Mouse (Mus musculus): ENCODE measurements around the gene Arhgef28. TPM values are rescaled to one million over a fixed set of nuclear protein-coding genes. Genes with fewer than 3 reads are reported as not detected.
"Not testable (repeated sequence)": the region's sequence is repeated elsewhere in the genome, so short reads cannot be mapped to it uniquely, and the experiment has no call there.

Gene Arhgef28
- polyA plus RNA-seq, 1 experiment from 2014 or later: 10.7 TPM

DNA sequence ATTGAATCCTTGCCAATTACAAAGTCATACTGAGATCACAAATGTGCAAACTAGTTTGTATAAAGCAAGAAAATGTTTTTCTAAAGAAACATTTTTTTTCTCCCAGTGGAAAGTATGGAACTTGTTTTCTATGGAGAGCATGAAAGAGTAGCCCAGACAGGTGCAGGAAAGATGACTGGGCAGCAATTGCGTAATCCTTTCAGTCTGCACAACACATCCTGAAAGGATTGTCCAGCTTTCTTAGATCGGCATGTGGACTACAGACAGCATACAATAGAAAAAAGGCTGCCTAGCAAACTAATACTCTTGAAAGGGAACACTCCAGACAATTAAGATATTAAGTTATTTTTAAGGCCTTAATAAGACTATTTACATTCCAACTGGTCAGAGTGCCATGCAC, 95.2 kb downstream of the Arhgef28 start:
- 69% methylated on average over 2 of the region's 2 CpGs for WGBS
- Histone ChIP-seq H3K27me3 (no peaks in the 10 kb centered on the region), H3K9me3 (replicated peaks) (no peaks in the 10 kb centered on the region), H3K9ac (no peak overlapping the region), H3K4me1 (replicated peaks) (no peaks in the 10 kb centered on the region; the same call in 1 of the 2 replicates), H3K4me3 (no peak overlapping the region), H3K27ac (no peak overlapping the region), H3K36me3 (no peaks in the 10 kb centered on the region), H3K4me2 (no peak overlapping the region)
- ATAC-seq (replicated peaks; ENCODE audit: insufficient number of reproducible peaks, insufficient read depth, low FRiP score, low read depth): no peak

DNA sequence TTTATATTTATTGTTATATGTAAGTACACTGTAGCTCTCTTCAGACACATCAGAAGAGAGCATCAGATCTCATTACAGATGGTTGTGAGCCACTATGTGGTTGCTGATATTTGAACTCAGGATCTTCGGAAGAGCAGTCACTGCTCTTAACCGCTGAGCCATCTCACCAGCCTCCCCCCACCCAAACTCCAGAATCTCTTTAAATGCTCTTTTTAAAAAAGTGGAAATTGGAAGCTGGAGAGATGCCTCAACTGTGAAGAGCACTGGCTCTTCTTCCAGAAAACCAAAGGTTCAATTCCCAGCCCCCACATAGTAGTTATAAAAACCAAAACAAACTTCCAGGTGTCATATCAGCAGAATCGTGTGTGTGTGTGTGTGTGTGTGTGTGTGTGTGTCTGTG, 97.8 kb downstream of the Arhgef28 start:
- not testable (repeated sequence) for H3K4me2 ChIP-seq; H3K9me3 ChIP-seq (replicated peaks); ATAC-seq (replicated peaks; ENCODE audit: insufficient number of reproducible peaks, insufficient read depth, low FRiP score, low read depth); H3K27ac ChIP-seq; H3K4me3 ChIP-seq; H3K4me1 ChIP-seq (replicated peaks); H3K36me3 ChIP-seq; H3K27me3 ChIP-seq; H3K9ac ChIP-seq
- 80% methylated on average over 3 of the region's 3 CpGs for WGBS

DNA sequence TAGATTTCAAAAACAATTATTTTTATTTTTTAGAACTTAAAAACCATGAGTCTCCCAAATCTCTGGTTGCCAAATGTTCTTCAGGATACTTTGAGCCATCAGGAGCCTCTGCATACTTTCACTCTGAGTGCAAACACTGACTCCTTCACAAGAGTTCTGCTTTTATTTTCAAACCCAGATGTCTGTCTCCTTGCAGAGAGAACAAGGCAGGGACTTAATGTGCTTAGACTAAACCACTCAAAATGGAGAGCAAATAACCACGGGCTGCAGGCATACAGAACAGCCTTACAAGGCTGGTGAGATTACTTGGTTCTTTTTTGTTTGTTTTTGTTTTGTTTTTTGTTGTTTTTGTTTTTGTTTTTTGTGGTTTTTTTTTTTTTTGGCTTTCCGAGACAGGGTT, 98.6 kb downstream of the Arhgef28 start:
- Histone ChIP-seq H3K36me3 (no peaks in the 10 kb centered on the region), H3K4me3 (no peak overlapping the region), H3K4me1 (replicated peaks) (no peaks in the 10 kb centered on the region), H3K27me3 (no peaks in the 10 kb centered on the region), H3K4me2 (no peak overlapping the region), H3K9me3 (replicated peaks) (no peaks in the 10 kb centered on the region), H3K9ac (no peak overlapping the region), H3K27ac (no peak overlapping the region)
- 64% methylated on average over 2 of the region's 2 CpGs for WGBS
- no peak for ATAC-seq (replicated peaks; ENCODE audit: insufficient number of reproducible peaks, insufficient read depth, low FRiP score, low read depth)

DNA sequence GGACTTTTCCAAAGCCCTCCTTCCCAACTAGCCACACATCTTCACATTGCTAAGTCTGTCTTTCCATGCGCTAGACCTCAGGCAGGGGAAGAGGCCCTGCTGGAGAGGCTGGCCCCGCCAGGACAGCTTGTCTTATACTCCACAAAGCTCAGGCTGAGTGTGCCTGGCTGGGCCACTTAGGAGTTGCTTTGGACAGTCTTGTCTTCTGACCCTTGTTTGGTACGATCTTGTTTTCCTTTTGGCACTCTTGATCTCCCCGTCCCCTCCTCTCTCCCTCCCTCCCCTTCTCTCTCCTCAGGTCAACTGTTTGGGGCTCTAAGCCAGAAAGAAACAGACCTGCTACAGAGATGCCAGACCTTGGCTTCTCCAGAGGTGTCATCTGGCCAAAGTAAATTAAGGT, 110.3 kb downstream of the Arhgef28 start:
- Histone ChIP-seq H3K36me3 (no peaks in the 10 kb centered on the region), H3K9me3 (replicated peaks) (no peaks in the 10 kb centered on the region), H3K9ac (no peak overlapping the region), H3K4me3 (no peak overlapping the region), H3K4me1 (replicated peaks) (no peaks in the 10 kb centered on the region), H3K27me3 (no peaks in the 10 kb centered on the region), H3K4me2 (no peak overlapping the region), H3K27ac (no peak overlapping the region)
- 76% methylated on average over 4 of the region's 4 CpGs for WGBS
- no peak for ATAC-seq (replicated peaks; ENCODE audit: insufficient number of reproducible peaks, insufficient read depth, low FRiP score, low read depth)

DNA sequence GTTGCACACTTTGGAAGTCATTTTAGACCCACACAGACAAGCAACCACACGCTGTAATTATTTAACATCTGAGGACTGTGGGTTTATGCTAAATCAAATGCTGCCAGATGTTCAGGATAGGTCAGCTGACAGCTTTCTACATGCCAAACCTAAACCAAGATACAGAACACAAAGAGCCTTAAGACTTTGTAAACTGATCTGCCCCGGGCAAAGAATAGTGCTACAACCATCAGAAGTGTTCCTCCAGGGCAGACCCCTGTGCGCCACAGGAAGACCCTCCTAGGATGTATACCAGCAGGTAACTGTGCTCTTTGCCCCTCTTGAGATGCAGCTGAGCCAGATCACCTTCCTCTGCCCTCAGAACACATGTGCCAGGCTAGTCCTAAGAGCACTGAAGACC, 111.9 kb downstream of the Arhgef28 start:
- Histone ChIP-seq H3K36me3 (no peaks in the 10 kb centered on the region), H3K27me3 (no peaks in the 10 kb centered on the region), H3K4me2 (no peak overlapping the region), H3K9me3 (replicated peaks) (no peaks in the 10 kb centered on the region), H3K9ac (no peak overlapping the region), H3K4me1 (replicated peaks) (no peaks in the 10 kb centered on the region), H3K4me3 (no peak overlapping the region), H3K27ac (no peak overlapping the region)
- ATAC-seq (replicated peaks; ENCODE audit: insufficient number of reproducible peaks, insufficient read depth, low FRiP score, low read depth): no peak
- 69% methylated on average over 3 of the region's 3 CpGs for WGBS

- ATAC-seq (replicated peaks; ENCODE audit: insufficient number of reproducible peaks, insufficient read depth, low FRiP score, low read depth): no peak
- WGBS: 74% methylated on average over 9 of the region's 9 CpGs
- no peaks in the 10 kb centered on the region for H3K36me3 ChIP-seq
- H3K27ac ChIP-seq: no peak overlapping the region
- H3K4me1 ChIP-seq (replicated peaks): no peaks in the 10 kb centered on the region
- H3K4me3 ChIP-seq: no peak overlapping the region
- no peak overlapping the region for H3K4me2 ChIP-seq
- no peak overlapping the region for H3K9ac ChIP-seq
- no peaks in the 10 kb centered on the region for H3K27me3 ChIP-seq
- no peaks in the 10 kb centered on the region for H3K9me3 ChIP-seq (replicated peaks)
These were observed 112.8 kb downstream of the Arhgef28 start for GRCm38 (mm10) chr13:98093483-98093882.

GRCm38 (mm10) chr13:98092354-98093002, 113.8 kb downstream of the Arhgef28 start:
- no peak overlapping the region for H3K9ac ChIP-seq
- H3K36me3 ChIP-seq: no peaks in the 10 kb centered on the region
- ATAC-seq (replicated peaks; ENCODE audit: insufficient number of reproducible peaks, insufficient read depth, low FRiP score, low read depth): no peak
- WGBS: 85% methylated on average over 12 of the region's 12 CpGs
- no peak overlapping the region for H3K27ac ChIP-seq
- no peak overlapping the region for H3K4me2 ChIP-seq
- H3K9me3 ChIP-seq (replicated peaks): no peaks in the 10 kb centered on the region
- H3K27me3 ChIP-seq: no peaks in the 10 kb centered on the region
- H3K4me1 ChIP-seq (replicated peaks): no peaks in the 10 kb centered on the region
- H3K4me3 ChIP-seq: no peak overlapping the region

GRCm38 (mm10) chr13:98079640-98080039, 126.6 kb downstream of the Arhgef28 start:
- no peak overlapping the region for H3K4me2 ChIP-seq
- H3K9ac ChIP-seq: no peak overlapping the region
- no peak for ATAC-seq (replicated peaks; ENCODE audit: insufficient number of reproducible peaks, insufficient read depth, low FRiP score, low read depth)
- no peaks in the 10 kb centered on the region for H3K27me3 ChIP-seq
- H3K36me3 ChIP-seq: no peaks in the 10 kb centered on the region
- WGBS: 73% methylated on average over 4 of the region's 4 CpGs
- H3K4me3 ChIP-seq: no peak overlapping the region
- no peaks in the 10 kb centered on the region for H3K9me3 ChIP-seq (replicated peaks)
- H3K27ac ChIP-seq: no peak overlapping the region; the same call in 1 of the 2 replicates
- 0 out of 2 replicates have a peak, but pooled peaks cover 3% of the 10 kb centered on the region for H3K4me1 ChIP-seq (replicated peaks)

GRCm38 (mm10) chr13:98078251-98078650, 128.0 kb downstream of the Arhgef28 start:
- H3K4me3 ChIP-seq: no peak overlapping the region
- ATAC-seq (replicated peaks; ENCODE audit: insufficient number of reproducible peaks, insufficient read depth, low FRiP score, low read depth): no peak
- no peak overlapping the region for H3K4me2 ChIP-seq
- H3K4me1 ChIP-seq (replicated peaks): 0 out of 2 replicates have a peak, but pooled peaks cover 3% of the 10 kb centered on the region
- no peaks in the 10 kb centered on the region for H3K36me3 ChIP-seq
- H3K27ac ChIP-seq: peak overlapping the region; percentile 45; the same call in 1 of the 2 replicates
- 75% methylated on average over 5 of the region's 5 CpGs for WGBS
- no peaks in the 10 kb centered on the region for H3K9me3 ChIP-seq (replicated peaks)
- H3K9ac ChIP-seq: no peak overlapping the region
- H3K27me3 ChIP-seq: no peaks in the 10 kb centered on the region

DNA sequence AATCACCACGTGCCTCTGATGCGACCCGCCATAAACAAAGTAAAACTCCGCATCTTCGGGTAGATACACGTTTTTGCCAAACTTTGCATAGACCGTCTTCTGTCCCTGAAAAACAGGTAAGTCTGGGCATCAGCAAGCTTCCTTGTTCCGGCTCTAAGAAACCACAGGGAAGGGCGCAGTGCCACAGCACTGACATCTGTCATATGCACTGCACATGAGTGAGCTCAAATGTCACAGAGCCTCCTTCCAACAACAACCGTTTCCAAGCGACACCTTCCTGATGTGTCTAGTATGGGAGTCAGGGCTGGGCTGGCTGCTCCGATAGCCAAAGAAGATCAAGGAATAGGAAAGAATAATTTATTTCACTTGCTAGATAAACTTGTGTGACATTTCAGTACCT, 129.0 kb downstream of the Arhgef28 start:
- 86% methylated on average over 12 of the region's 12 CpGs for WGBS

DNA sequence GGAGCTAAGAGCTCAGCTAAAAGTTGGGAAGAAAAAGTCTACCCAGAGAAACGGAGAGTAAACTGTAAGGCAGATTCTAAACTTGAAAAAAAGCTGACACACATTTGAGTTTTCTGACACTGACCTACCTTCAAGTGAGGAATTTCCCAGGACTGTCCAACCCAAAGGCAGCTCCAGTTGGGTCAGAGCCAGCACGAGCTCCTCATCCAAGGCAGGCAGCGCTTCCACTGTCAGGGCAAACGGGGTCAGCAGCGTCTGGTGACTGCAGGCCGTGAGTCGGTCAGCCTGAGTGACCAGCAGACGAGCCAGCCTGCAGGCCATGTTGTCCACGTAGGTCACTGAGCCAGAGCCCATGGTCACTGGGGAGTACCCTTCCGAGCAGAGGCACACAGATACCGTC, 131.4 kb downstream of the Arhgef28 start:
- WGBS: 58% methylated on average over 11 of the region's 11 CpGs
- Histone ChIP-seq H3K9ac (no peak overlapping the region), H3K27me3 (no peaks in the 10 kb centered on the region), H3K4me3 (no peak overlapping the region), H3K36me3 (no peaks in the 10 kb centered on the region), H3K4me1 (replicated peaks) (0 out of 2 replicates have a peak, but pooled peaks cover 3% of the 10 kb centered on the region), H3K27ac (no peak overlapping the region), H3K4me2 (no peak overlapping the region), H3K9me3 (replicated peaks) (no peaks in the 10 kb centered on the region)
- no peak for ATAC-seq (replicated peaks; ENCODE audit: insufficient number of reproducible peaks, insufficient read depth, low FRiP score, low read depth)

More for the DNA sequence above, 129.0 kb downstream of the Arhgef28 start:
- no peak overlapping the region for H3K27ac ChIP-seq
- no peak overlapping the region for H3K9ac ChIP-seq
- no peaks in the 10 kb centered on the region for H3K9me3 ChIP-seq (replicated peaks)
- no peak for ATAC-seq (replicated peaks; ENCODE audit: insufficient number of reproducible peaks, insufficient read depth, low FRiP score, low read depth)
- no peaks in the 10 kb centered on the region for H3K27me3 ChIP-seq
- H3K4me1 ChIP-seq (replicated peaks): 0 out of 2 replicates have a peak, but pooled peaks cover 3% of the 10 kb centered on the region
- no peak overlapping the region for H3K4me2 ChIP-seq
- no peaks in the 10 kb centered on the region for H3K36me3 ChIP-seq
- H3K4me3 ChIP-seq: no peak overlapping the region

DNA sequence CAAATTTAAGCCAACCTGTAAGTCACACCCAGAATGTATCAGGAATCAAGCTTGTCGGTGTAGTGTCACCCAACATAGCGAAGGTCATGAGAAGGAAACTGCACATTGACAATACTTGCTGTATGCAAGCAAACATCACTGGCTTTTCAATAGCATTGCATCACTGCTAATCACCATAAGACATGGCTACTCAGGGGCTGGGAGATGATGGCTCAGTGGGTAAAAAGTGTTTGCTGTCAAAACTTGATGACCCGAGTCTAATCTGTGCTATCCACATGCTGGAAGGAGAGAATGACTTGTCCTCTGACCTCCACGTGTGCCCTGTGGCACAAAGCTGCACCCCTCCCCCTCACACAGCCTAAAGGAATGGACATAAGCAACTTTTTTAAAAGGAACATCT, 133.0 kb downstream of the Arhgef28 start:
- Histone ChIP-seq H3K9ac (no peak overlapping the region), H3K27ac (no peak overlapping the region), H3K36me3 (no peaks in the 10 kb centered on the region), H3K4me1 (replicated peaks) (0 out of 2 replicates have a peak, but pooled peaks cover 3% of the 10 kb centered on the region), H3K9me3 (replicated peaks) (no peaks in the 10 kb centered on the region), H3K27me3 (no peaks in the 10 kb centered on the region), H3K4me3 (no peak overlapping the region), H3K4me2 (no peak overlapping the region)
- ATAC-seq (replicated peaks; ENCODE audit: insufficient number of reproducible peaks, insufficient read depth, low FRiP score, low read depth): no peak
- 71% methylated on average over 4 of the region's 4 CpGs for WGBS
